Mouse (Mus musculus) hematopoietic stem cell, adult 5-6 weeks (primary cell): ENCODE measurements around the gene Stx11. TPM values are rescaled to one million over a fixed set of nuclear protein-coding genes. Genes with fewer than 3 reads are reported as not detected.

Source experiments
- ATAC-seq, 2 experiments: fragments of 125-278 bp in 1 of 2; replicated peaks in 1 of 2; 2 replicates each; pipeline ENCODE4 v1.8.0; 2016 to 2017; ENCODE audit warnings: inconsistent platforms in 2 of 2, mild to moderate bottlenecking in 2 of 2, moderate number of reproducible peaks in 2 of 2, low read depth in 1 of 2, moderate TSS enrichment in 1 of 2; ENCODE audit not compliant: low FRiP score in 2 of 2, poor library complexity in 2 of 2, severe bottlenecking in 2 of 2, insufficient read depth in 1 of 2, low TSS enrichment in 1 of 2
- total RNA-seq: library from RNA; stranded (forward); fragments of 172-1452, 232-1000 nt; gene quantifications from 2 replicates; pipeline ENCODE4 v1.2.3, GENCODE M21; 2017

Gene Stx11
- total RNA-seq, 1 experiment from 2014 or later = 5.8 TPM

DNA sequence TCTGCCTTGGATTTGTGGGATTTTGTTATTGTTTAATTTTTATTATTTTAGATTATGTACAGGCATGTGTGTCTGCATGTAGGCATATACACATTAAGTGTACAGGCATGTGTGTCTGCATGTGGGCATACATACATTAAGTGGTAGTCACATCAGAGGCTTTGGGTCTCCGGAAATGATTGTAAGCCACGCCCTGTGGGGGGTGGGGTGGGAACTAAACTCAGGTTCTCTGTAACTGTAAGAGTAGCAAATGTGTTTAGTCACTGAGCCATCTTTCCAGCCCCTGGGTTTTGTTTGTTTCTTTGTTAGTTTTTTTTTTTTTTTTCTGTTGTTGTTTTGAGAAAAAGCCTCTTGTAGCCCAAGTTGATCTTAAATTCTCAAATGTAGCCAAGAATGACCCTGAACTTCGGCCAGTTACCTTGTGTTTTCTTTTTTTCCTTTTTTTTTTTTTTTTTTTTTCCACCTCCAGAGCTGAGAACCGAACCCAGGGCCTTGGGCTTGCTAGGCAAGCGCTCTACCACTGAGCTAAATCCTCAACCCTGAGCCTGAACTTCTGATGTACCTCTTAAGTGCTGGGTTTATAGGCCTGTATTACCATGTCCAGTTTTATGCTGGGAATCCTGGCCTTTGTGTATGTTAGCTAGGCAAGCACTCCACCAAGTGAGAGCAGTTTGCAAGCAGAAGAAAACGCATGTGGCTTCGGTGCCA, 34.8 kb downstream of the Stx11 start:
- no peak; a peak in 1 of 4 replicates for ATAC-seq

DNA sequence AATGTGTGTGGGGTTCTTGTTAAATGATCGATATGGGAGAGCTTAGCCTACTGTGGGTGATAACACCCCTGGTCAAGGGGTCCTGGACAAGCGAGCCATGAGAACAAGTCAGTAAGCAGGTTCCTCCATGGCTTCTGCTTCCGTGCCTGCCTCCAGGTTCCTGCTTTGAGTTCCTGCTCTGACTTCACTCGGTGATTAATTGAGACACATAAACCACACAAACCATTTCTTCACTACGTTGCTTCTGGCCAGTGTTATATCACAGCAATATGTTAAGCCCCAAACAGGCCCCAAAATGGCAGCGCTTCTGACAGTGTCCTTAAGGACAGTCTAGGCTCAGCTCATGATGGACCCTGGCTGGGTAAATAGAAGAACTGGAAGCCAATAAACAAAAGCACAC, 35.9 kb downstream of the Stx11 start:
- peak in 1 of 2 experiments; percentile 29; a peak in 1 of 4 replicates for ATAC-seq

- ATAC-seq = peak; percentile 70 to 80
These were observed 41.3 kb downstream of the Stx11 start for GRCm38 (mm10) chr10:12922574-12923353.

GRCm38 (mm10) chr10:12922077-12922573, 42.0 kb downstream of the Stx11 start:
- peak; percentile 9 to 15; a peak in 3 of 4 replicates for ATAC-seq

DNA sequence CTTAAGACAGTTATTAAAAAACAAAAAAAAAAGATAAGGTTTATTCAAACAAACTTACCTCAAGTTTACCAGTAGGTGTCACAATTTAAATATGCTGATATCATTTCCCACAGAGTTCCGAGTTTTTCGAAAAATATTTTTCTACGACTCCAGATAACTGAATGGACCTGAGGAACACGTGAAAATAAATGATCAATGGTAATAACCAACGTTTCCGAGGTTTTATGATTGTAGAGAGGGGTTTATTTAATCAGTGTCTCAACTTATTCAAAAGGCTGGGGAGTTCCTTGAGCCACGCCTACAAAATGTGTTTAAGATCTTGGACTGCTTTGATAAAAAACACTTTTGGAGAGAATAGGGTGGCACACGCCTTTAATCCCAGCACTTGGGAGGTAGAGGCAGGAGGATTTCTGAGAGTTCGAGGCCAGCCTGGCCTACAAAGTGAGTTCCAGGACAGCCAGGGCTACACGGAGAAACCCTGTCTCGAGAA, 42.5 kb downstream of the Stx11 start:
- ATAC-seq = no peak

DNA sequence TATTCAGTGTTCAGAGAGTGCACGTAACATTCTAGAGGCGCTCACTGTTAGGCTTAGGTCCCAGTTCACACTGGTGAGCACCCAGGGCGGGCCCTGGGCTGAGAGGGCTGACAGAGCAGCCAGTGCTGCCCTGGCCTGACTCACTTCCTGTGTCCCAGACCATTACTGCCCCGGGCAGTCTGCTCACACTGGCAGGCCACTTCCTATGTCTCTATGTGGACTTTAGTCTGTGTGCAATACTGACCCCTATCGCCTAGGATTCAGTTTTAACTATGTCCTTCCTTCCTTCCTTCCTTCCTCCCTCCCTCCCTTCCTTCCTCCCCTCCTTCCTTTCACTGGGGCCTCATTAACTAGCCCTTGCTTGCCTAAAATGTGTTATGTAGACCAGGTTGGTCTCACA, 44.8 kb downstream of the Stx11 start:
- no peak for ATAC-seq

DNA sequence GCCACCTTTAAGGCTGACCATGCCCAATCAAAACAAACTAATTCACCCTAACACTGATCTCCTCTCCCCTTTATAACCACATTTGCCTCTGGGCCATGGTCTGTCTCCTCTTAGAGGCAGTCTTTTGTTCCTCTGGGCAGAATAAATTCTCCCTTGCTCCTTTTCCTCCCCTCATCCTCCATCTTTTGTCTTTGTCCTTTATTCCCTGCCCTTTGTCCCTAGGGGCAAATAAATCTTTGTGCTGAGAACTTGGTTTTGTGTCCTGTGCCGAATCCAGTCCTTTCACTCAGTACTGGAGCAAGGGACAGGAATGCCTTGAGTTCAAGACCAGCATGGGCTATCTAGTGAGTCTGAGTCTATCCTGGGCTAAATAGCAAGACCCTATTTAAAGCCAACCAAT, 46.5 kb downstream of the Stx11 start:
- ATAC-seq = no peak

DNA sequence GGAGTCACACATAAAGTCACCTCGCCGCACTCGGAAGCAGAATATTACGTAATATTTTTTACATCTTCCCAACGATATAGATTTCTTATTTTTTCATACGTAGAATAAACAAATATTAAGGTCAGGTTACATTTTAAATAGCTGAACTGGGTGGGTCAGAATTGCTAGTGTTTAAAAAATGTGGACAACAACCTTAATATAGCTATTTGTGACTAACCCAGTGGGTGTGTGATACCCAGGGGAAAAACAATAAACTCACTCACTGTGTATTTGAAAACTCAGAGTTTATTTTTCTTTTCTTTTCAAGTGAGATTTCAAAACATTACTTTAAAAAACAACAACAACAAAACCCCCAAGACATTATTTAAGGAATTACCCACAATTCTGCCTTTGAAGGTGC, 47.7 kb downstream of the Stx11 start:
- no peak for ATAC-seq

- ATAC-seq = no peak
These were observed 48.3 kb downstream of the Stx11 start for GRCm38 (mm10) chr10:12915826-12916225.

GRCm38 (mm10) chr10:12914203-12914602, 49.9 kb downstream of the Stx11 start:
- ATAC-seq = no peak

- peak; percentile 17 to 53; a peak in 3 of 4 replicates for ATAC-seq
These were observed 52.0 kb downstream of the Stx11 start for GRCm38 (mm10) chr10:12911981-12912530.

DNA sequence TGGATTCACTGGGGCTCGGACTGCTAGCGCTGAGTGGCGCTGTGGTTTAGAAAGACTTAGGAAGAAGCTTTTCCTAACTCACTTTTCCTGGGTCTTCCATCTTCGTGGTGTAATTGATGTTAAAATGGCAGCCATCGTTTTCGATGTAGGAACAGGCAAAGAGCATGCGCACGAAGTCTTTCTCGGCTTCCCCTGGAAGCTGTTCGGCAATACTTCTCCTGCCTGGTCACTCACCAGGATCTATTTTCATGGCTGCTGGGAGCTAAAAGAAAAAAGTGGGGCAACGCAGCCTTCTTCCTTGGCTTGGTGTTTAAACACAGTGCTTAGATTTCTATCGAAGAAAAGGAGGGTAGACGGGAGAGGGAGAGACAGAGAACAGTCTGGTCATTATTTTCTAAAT, 52.6 kb downstream of the Stx11 start:
- no peak for ATAC-seq

GRCm38 (mm10) chr10:12909891-12910290, 54.2 kb downstream of the Stx11 start:
- no peak for ATAC-seq

DNA sequence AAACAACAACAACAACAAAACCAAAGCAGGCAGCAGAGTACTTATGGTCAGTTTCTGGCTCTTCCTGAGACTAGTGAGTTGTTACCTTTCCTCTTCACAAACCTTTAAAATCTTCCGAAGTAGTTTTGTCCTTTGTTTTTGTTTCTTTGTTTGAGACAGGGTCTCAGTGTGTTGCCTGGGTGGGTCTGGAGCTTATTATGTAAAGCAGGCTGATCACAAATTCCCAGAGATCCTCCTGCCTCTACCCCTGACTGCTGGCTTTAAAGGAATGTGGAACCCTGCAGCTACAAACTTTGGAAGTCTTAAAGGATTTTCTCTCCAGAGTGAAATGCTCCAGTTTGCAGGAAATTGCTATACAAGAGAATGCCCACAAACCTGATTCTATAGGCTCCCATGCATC, 54.9 kb downstream of the Stx11 start:
- ATAC-seq = no peak

DNA sequence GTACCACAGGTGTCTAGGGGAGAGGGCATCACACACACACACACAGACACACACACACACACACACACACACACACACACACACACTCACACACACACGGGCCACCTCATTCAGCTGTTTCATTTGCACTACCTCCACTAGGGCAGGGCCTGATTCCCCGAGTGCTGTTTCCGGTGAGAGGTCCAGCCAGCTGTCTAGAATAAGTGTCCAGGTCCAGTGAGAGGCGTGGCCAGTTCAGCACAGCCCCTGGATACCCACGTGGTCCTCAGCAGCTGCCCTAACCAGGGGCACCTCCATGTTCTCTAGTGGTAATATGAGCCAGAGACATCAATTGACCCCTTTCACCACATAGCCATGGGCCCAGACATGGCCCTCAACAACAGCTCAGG, 60.0 kb downstream of the Stx11 start:
- ATAC-seq = no peak

- ATAC-seq = peak; percentile 66 to 67
These were observed 60.5 kb downstream of the Stx11 start for GRCm38 (mm10) chr10:12903440-12904139.

- no peak for ATAC-seq
These were observed 64.2 kb downstream of the Stx11 start for GRCm38 (mm10) chr10:12899901-12900300.
